Mouse (Mus musculus): ENCODE results near the gene Diras2.

Gene Diras2

GRCm38 (mm10) chr13:52531121-52531520 lies at the start of gene Diras2:
Gene Diras2, minus strand, starts transcription at chr13:52531279.
- in situ Hi-C loops (cut with MboI; ENCODE audit: low sequenced_read_pairs) = no loop called here

DNA sequence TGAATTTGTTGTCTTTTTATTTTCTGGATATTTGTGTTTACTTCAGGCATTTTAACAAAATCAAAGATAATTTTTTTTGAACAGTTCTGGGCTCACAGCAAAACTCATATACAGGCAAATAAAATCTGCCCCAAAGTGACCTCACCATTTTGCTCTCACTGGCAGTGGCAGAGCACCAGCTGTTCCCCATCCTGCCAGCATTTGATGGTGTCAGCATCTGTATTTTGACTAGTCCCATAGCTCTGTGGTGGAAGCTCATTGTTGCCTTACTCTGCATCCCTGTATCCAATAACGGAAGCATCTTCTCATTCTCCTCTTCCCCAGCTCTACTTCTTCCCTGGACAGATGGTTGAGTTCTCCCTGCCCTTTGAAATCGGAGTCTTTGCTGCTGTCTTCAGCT lies 47.7 kb upstream of the Diras2 start:
- in situ Hi-C loops (cut with MboI; ENCODE audit: low sequenced_read_pairs) = no loop called here

- in situ Hi-C loops (cut with MboI; ENCODE audit: low sequenced_read_pairs) = no loop called here
These were observed 46.9 kb upstream of the Diras2 start for GRCm38 (mm10) chr13:52577939-52578338.

GRCm38 (mm10) chr13:52577326-52577920 lies 46.3 kb upstream of the Diras2 start:
- in situ Hi-C loops (cut with MboI; ENCODE audit: low sequenced_read_pairs) = no loop called here

DNA sequence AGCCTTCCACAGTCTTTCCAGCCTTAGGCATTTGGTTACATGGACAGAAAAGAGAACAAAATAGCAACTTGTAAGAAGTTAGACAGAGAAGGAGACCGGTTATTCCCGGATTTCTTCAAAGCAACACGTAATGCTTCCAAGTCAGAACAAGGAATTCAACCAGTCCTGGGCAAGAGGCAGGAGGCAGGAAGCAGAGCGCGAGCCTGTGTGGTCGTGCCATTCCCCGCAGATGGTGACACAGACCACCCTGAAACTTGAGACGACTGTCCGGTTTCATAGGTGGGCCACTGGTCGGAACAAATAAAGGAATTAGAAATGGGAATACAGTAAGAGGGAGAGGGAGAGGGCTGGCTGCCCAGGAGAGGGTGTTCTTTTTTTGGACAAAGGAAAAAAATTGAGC lies 45.8 kb upstream of the Diras2 start:
- in situ Hi-C loops (cut with MboI; ENCODE audit: low sequenced_read_pairs) = no loop called here

GRCm38 (mm10) chr13:52576021-52576614 lies 45.0 kb upstream of the Diras2 start:
- in situ Hi-C loops (cut with MboI; ENCODE audit: low sequenced_read_pairs) = no loop called here

GRCm38 (mm10) chr13:52575483-52575882 lies 44.4 kb upstream of the Diras2 start:
- in situ Hi-C loops (cut with MboI; ENCODE audit: low sequenced_read_pairs) = no loop called here

DNA sequence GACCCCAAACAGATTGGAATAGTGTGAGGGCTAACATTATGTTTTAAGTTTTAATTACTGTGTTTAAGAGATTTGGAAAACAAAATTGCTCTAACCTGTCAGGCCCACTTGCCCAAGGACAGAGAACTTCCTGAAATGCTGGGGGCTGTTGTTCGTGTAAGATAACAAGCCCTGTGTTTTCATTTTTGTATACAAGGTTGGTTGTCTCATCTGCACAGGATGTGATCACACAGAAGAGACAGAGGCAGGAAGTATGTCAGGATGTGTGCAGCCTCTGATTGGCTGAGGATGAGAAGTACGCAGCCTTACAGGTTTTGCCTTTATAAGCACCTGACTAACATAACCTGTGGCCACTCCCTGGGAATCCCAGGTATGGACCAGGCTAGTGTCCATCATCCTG lies 43.2 kb upstream of the Diras2 start:
- in situ Hi-C loops (cut with MboI; ENCODE audit: low sequenced_read_pairs) = no loop called here

- in situ Hi-C loops (cut with MboI; ENCODE audit: low sequenced_read_pairs) = no loop called here
These were observed 41.7 kb upstream of the Diras2 start for GRCm38 (mm10) chr13:52572451-52573446.

DNA sequence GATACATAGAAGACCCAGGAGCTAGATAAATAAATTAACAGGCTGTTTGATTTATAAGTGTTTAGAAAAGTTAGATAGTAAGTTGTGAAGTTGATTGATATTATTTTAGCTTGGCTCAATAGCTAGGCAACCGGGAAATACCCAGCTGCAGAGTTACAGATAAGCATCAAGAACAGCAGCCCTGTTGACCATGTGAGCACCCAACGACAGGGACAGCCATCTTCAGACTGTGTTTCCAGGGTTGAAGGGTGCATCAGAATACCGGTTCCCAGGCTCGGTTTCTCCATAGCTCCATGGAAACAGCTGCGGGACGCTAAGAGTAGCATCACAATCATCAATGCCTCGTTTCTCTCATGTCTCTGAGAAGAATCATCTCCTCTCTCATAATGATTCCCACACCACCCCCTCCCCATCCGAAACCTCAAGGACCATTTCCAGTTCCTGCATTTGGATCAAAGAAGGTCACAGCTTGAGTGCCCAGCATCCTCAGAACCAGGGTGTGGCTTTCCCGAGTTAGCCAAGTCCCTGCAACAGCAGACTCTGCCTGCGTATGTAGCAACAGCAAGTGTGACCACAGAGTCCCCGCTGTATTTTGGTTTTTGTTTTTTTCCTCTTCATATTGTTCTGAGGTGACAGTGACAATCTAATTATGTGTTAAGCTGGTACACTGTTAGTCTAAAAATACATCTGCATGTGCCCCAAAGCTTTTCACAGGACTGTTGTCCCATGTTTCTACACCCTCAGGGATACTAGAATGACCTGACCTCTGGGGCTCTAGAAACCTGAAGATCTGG lies 40.7 kb upstream of the Diras2 start:
- in situ Hi-C loops (cut with MboI; ENCODE audit: low sequenced_read_pairs) = no loop called here

DNA sequence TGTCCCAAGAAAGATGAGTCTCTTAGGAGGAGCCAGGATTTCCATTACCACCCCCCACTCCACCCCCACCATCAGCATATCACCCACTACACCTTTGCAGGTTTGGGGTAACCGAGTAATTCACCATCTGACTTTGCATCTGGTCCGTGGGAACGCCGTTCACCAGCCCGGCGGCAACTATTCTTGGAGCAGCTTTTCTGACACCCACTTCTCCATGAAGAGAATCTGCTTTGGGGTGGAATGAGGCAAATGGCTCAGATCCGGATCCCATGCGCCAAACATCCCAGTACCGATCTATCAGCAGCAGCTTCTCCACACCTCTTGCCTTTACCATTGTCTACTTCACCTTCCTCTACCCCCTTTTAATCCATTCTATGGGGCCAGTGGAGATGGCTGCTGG lies 39.2 kb upstream of the Diras2 start:
- in situ Hi-C loops (cut with MboI; ENCODE audit: low sequenced_read_pairs) = no loop called here

- in situ Hi-C loops (cut with MboI; ENCODE audit: low sequenced_read_pairs) = no loop called here
These were observed 38.2 kb upstream of the Diras2 start for GRCm38 (mm10) chr13:52569194-52569769.

- in situ Hi-C loops (cut with MboI; ENCODE audit: low sequenced_read_pairs) = no loop called here
These were observed 35.7 kb upstream of the Diras2 start for GRCm38 (mm10) chr13:52566777-52567176.

DNA sequence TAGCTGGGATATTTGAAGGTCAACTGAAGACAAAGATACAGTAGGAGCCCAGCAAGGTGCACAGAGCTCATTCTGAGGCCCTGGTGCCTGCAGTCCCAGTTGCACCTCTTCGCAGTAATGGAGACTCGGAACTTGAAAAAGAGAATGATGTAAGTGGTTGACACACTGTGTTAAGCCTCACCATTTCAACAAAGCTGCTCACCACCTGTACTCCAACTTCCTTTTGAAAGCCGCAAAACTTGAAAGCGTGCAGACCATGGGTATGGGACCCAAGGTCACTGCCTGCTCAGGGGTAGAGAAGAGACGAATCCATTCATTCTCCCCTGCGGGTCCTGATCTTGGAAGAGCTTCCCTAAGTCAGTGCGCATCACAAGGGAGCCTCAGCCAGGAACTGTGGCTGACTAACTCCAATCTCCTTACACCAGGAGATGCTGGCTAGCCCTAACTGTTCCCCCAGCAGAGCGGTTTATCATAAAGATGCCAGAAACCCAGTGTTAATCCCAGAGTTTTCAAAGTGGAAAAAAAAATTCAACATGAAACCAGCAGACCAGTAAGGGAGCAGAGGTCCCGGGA lies 35.2 kb upstream of the Diras2 start:
- in situ Hi-C loops (cut with MboI; ENCODE audit: low sequenced_read_pairs) = no loop called here

DNA sequence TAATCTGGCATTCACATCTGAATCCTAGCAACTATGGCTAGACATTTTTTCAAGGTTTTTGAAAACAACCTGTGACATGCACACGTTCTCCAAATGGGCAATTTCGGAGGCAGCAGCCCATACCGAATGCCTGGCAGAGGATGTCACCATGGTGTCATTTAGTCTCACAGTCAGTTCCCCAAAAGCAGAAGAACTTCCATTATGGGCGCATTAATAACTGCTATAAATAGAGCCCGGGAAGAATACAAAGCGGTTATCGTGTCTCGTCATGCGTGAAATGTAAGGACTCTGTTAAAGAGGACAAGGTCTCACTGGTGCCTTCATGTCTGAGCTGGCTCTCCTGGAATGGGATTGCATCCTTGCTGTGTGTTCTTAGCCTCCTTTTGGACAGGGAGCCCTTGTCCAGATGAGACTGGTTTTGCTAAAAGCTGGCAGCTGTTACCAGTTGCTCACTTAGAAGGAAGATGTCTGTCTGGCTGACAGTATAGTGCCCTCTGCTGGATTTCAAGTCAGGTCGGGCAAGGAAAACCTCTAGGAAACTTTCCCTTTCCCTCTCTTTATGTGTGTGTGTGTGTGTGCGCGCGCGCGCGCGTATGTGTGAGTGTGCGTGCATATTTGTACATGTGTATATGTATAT lies 34.1 kb upstream of the Diras2 start:
- in situ Hi-C loops (cut with MboI; ENCODE audit: low sequenced_read_pairs) = no loop called here

DNA sequence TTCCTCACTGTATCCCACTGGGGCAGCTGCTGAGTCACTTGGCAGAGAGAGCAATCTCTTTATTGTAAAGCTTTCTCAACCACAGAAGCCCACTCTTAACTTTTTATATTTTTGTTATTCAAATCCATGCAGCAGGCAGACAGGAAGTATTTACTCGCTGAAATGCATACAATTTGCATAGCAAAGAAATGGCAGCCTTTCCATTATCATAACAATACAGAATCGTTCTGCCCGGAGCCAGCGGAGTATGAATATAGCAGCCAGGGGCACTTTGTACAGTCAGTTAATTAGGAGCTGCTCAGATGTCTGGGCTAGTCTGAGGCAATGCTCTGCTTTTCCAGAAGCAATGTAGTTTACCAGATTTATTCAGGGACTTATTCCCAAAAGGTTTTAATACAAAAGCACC lies 31.1 kb upstream of the Diras2 start:
- in situ Hi-C loops (cut with MboI; ENCODE audit: low sequenced_read_pairs) = no loop called here

GRCm38 (mm10) chr13:52561367-52562165 lies 30.5 kb upstream of the Diras2 start:
- in situ Hi-C loops (cut with MboI; ENCODE audit: low sequenced_read_pairs) = no loop called here

DNA sequence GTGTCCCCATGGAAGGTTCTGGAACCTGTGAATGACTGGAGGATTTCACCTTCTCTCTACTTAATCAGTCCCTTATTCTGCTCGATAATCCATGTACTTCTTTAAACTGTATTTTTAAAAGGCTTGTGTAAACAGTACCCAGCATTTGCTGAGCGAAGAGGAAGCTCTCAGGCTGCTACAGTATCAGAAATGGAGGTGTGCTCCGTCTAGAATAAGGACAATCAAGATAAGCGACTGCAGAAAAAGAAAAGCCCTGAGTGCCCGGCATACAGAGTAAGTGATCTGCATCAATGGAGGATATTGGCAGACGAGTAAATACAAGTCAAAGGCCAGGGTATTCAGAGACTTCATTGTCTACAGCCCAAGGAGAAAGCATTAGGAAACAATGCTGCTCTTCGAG lies 26.3 kb upstream of the Diras2 start:
- in situ Hi-C loops (cut with MboI; ENCODE audit: low sequenced_read_pairs) = no loop called here

DNA sequence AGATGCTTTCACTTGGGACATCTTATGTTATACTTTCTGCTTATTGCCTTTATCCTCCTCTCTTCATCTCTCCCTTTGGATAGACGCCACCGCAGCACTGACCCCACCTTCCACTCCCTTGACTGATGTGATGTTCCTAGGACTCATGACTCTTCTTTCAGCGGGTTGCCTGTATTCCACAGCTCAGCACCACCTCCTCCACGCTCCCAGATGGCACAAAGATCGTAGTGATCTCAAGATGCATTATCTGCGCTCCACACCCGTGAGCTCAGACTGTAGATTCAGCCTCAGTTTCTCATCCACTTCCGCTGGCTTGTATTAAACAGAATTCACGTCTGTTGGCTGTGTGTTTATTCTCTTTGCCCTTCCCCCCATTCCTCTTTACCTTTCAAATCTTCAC lies 23.6 kb upstream of the Diras2 start:
- in situ Hi-C loops (cut with MboI; ENCODE audit: low sequenced_read_pairs) = no loop called here

Measured in CH12F3 (cell line).